Mouse (Mus musculus): ENCODE results near the gene Prkd2. TPM values are rescaled to one million over a fixed set of nuclear protein-coding genes. Genes with fewer than 3 reads are reported as not detected.

Gene Prkd2
- total and polyA plus RNA-seq, 3 experiments = 3.9 to 23.6 (median 22.4) TPM

DNA sequence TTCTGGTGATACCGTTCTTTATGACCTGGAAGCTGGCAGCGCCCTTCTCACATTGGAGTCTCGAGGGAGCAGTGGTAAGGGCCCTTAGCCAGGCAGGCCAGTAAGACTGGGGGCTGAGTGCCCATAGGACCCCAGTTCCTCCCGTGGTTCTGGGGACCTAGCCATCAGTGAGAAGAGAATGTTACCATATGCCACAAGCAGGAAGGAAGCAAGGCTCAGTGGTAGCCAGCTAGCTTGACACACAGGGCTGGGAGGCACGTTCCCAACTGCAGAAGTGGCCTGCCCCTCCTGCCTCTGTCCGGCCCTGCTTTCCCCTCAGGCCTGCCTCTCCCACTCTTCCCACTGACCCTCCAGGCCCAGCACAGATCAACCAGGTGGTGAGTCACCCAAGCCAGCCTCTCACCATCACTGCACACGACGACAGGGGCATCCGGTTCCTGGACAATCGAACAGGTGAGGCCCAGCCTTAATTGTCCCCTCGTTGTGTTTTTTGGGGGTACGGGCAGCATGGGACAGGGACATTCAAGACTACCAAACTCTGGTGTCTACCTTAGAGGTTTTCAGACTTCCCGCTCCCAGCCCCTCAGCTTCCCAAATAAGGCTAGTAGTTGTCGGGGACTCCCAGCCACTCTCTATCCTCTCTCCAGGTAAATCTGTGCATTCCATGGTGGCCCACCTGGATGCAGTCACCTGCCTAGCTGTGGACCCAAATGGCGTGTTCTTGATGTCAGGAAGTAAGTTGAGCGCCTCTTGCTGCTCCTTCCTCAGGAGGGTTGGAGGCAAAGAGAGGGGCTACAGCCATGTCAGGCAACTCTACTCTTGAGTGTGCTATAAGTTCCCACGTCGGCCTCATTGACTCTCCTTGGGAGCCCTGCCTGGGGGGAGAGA is 4.5 kb upstream of the Prkd2 start:
- DNase-seq (ENCODE audit: low spot score) (no peak), ATAC-seq (ENCODE audit: extremely low read depth, insufficient number of reproducible peaks, low FRiP score, poor library complexity, severe bottlenecking) (no peak)
- Histone ChIP-seq H3K27me3 (ENCODE audit: insufficient read depth, low read length) (no peaks in the 10 kb centered on the region), H3K4me1 (ENCODE audit: insufficient read depth, low read depth, low read length) (peaks cover 37% of the 10 kb centered on the region), H3K36me3 (replicated peaks) (peaks cover 83% of the 10 kb centered on the region), H3K4me3 (ENCODE audit: low read depth, low read length) (no peak overlapping the region), H3K9me3 (replicated peaks) (no peaks in the 10 kb centered on the region)
- TF ChIP-seq GATA1 (IDR thresholded peaks at IDR 0.05; ENCODE audit: borderline replicate concordance, low read length) (no peak), TAL1 (conservative IDR thresholded peaks at IDR 0.05; ENCODE audit: low read depth, low read length) (no peak)

DNA sequence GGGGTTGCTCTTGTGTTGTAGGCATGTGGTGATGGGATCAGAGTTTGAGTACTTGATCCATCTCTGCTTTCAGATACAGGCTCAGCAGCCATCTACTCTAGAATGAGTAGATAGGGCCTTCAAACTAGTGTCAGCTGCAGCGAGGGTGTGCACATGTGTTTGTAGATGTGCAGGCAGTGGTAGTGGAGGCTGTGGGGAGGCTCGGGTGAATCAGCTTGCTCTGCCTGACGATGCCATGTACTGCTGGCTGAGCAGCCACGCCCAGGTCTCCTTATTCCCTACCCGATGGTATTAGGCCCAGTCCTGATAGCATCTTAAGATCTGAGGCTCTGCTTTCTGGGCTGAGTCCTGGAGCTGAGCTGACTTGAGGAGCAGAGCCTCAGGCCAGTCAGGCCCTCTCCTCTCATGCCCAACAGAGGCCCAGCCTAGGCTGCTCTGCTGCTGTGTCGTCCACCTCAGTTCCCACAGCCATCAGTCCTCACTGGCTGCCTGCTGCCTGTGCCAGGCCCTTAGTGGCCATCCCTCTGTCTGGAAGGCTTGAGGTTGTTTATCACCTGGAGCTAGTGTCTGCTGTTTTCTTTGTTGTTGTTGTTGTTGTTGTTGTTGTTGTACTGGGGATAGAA is 3.8 kb upstream of the Prkd2 start:
- peaks cover 45% of the 10 kb centered on the region for H3K4me1 ChIP-seq (ENCODE audit: insufficient read depth, low read depth, low read length)
- no peak overlapping the region for H3K4me3 ChIP-seq (ENCODE audit: low read depth, low read length)
- no peaks in the 10 kb centered on the region for H3K9me3 ChIP-seq (replicated peaks)
- no peak for ATAC-seq (ENCODE audit: extremely low read depth, insufficient number of reproducible peaks, low FRiP score, poor library complexity, severe bottlenecking)
- H3K27me3 ChIP-seq (ENCODE audit: insufficient read depth, low read length) = no peaks in the 10 kb centered on the region
- TF ChIP-seq POLR2AphosphoS5 (IDR thresholded peaks at IDR 0.05; ENCODE audit: insufficient replicate concordance, low read depth, low read length) = no peak
- TF ChIP-seq TAL1 (conservative IDR thresholded peaks at IDR 0.05; ENCODE audit: low read depth, low read length) = no peak
- no peak for TF ChIP-seq GATA1 (IDR thresholded peaks at IDR 0.05; ENCODE audit: borderline replicate concordance, low read length)
- TF ChIP-seq CTCF (IDR thresholded peaks at IDR 0.05; ENCODE audit: low read depth, low read length) = no peak
- TF ChIP-seq GATA2 (IDR thresholded peaks at IDR 0.05; ENCODE audit: borderline replicate concordance, low read depth, low read length) = no peak
- no peak for DNase-seq (ENCODE audit: low spot score)
- peaks cover 75% of the 10 kb centered on the region for H3K36me3 ChIP-seq (replicated peaks)

DNA sequence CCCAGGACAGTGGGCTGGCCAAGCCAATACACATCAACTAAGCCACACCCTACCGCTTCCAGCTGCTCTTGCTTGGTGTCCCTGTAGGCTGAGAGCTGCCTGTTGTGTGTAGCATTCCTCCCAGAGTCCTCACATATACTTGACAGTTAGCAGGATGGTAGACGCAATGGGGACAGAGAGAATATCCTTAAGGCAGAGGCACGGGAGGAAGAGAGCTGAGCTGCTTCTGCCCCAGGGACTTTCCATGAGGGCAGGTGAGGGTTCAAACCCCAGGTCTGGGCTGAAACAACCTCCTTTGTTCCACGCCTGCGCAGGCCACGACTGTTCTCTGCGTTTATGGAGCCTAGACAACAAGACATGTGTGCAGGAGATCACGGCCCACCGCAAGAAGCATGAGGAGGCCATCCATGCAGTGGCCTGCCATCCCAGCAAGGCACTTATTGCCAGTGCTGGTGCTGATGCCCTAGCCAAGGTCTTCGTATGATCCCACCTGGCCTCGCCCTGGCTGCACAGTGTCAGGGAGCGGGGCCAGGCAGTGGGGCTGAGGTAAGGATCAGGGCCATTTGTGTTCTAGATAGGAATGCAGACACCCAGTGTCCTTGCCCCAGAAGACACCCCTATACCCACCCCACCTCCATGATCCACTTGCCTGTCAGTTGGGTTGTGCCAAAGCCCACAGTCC is 3.1 kb upstream of the Prkd2 start:
- no peak for ATAC-seq (ENCODE audit: extremely low read depth, insufficient number of reproducible peaks, low FRiP score, poor library complexity, severe bottlenecking)
- H3K4me1 ChIP-seq (ENCODE audit: insufficient read depth, low read depth, low read length) = peaks cover 51% of the 10 kb centered on the region
- H3K4me3 ChIP-seq (ENCODE audit: low read depth, low read length) = no peak overlapping the region
- H3K9me3 ChIP-seq (replicated peaks) = no peaks in the 10 kb centered on the region
- peaks cover 69% of the 10 kb centered on the region for H3K36me3 ChIP-seq (replicated peaks)
- H3K27me3 ChIP-seq (ENCODE audit: insufficient read depth, low read length) = no peaks in the 10 kb centered on the region
- DNase-seq (ENCODE audit: low spot score) = no peak
- TF ChIP-seq GATA1 (IDR thresholded peaks at IDR 0.05; ENCODE audit: borderline replicate concordance, low read length) = no peak

DNA sequence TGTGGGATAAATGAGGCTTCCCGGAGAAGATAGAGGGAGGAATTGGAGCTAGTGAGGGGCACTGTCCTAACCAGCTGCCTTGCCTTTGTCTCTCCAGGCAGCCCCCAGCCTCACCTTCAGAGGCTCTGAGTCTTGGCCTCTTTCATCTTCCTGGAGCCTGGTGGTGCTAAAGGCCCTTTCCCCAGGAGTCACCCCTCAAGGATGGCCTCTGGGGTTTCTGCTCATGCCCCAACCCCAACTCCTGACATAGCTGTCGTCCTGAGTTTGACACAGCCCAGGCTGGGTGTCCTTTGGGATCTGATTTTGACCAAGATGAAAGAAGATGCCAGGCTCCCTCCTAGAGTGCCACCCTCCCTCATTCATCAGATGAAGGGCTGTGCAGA is 2.6 kb upstream of the Prkd2 start:
- TF ChIP-seq GATA2 (IDR thresholded peaks at IDR 0.05; ENCODE audit: borderline replicate concordance, low read depth, low read length) (no peak), CTCF (IDR thresholded peaks at IDR 0.05; ENCODE audit: low read depth, low read length) (no peak), POLR2AphosphoS5 (IDR thresholded peaks at IDR 0.05; ENCODE audit: insufficient replicate concordance, low read depth, low read length) (no peak), TAL1 (conservative IDR thresholded peaks at IDR 0.05; ENCODE audit: low read depth, low read length) (no peak), GATA1 (IDR thresholded peaks at IDR 0.05; ENCODE audit: borderline replicate concordance, low read length) (no peak)
- Histone ChIP-seq H3K36me3 (replicated peaks) (peaks cover 64% of the 10 kb centered on the region), H3K4me3 (ENCODE audit: low read depth, low read length) (no peak overlapping the region), H3K4me1 (ENCODE audit: insufficient read depth, low read depth, low read length) (peaks cover 57% of the 10 kb centered on the region), H3K9me3 (replicated peaks) (no peaks in the 10 kb centered on the region), H3K27me3 (ENCODE audit: insufficient read depth, low read length) (no peaks in the 10 kb centered on the region)
- DNase-seq (ENCODE audit: low spot score) (no peak), ATAC-seq (ENCODE audit: extremely low read depth, insufficient number of reproducible peaks, low FRiP score, poor library complexity, severe bottlenecking) (no peak)

DNA sequence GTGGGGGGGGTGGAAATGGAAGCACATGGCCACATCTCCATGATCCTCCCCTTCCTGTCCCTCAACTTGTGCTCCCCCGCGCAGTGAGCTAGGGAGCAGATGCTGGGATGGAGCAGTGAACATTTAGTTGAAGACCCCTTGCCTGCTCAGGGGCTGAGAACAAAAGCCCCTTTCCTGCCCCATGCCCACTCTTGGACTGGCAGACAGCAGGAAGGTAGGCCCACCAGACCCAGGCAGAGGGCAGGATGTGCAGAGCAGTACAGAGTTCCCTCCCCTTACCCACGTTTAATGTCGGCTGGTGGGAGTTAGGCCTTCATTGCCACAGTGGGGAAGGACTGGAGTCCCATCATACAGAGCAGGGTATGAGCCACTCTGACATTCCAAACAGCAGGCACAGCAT is 1.6 kb upstream of the Prkd2 start:
- no peak overlapping the region for H3K4me3 ChIP-seq (ENCODE audit: low read depth, low read length)

More for the DNA sequence above, 1.6 kb upstream of the Prkd2 start:
- H3K4me1 ChIP-seq (ENCODE audit: insufficient read depth, low read depth, low read length) = peaks cover 64% of the 10 kb centered on the region
- TF ChIP-seq TAL1 (conservative IDR thresholded peaks at IDR 0.05; ENCODE audit: low read depth, low read length) (no peak), GATA2 (IDR thresholded peaks at IDR 0.05; ENCODE audit: borderline replicate concordance, low read depth, low read length) (no peak), CTCF (IDR thresholded peaks at IDR 0.05; ENCODE audit: low read depth, low read length) (no peak), GATA1 (IDR thresholded peaks at IDR 0.05; ENCODE audit: borderline replicate concordance, low read length) (no peak), POLR2AphosphoS5 (IDR thresholded peaks at IDR 0.05; ENCODE audit: insufficient replicate concordance, low read depth, low read length) (no peak)
- H3K27me3 ChIP-seq (ENCODE audit: insufficient read depth, low read length) = no peaks in the 10 kb centered on the region
- no peak for ATAC-seq (ENCODE audit: extremely low read depth, insufficient number of reproducible peaks, low FRiP score, poor library complexity, severe bottlenecking)
- H3K9me3 ChIP-seq (replicated peaks) = no peaks in the 10 kb centered on the region
- H3K36me3 ChIP-seq (replicated peaks) = peaks cover 68% of the 10 kb centered on the region
- no peak for DNase-seq (ENCODE audit: low spot score)

Data from G1E (cell line).